Mouse (Mus musculus) kidney, adult 9 months (tissue): Measurements from ENCODE around the gene Olfr157.
"Not testable (repeated sequence)": the region's sequence is repeated elsewhere in the genome, so short reads cannot be mapped to it uniquely, and the experiment has no call there.

Source experiments
- DNase-seq: peaks from one replicate; pipeline ENCODE4 v3.0.0; 2022

Olfr157 gene

GRCm38 (mm10) chr4:43795844-43796243, 44.2 kb downstream of the Olfr157 start:
- not testable (repeated sequence) for DNase-seq

GRCm38 (mm10) chr4:43795296-43795695, 44.7 kb downstream of the Olfr157 start:
- no peak for DNase-seq
